Mouse (Mus musculus) liver, embryonic 14.5 days (tissue): ENCODE results near the gene Cplx2.

Experiments
- CTCF ChIP-seq: IDR thresholded peaks from 2 replicates; pipeline ENCODE4 v1.5.1; 2016; ENCODE audit warnings: antibody characterized with exemption, low read depth, control low read depth
- EP300 ChIP-seq: IDR thresholded peaks from 2 replicates; pipeline ENCODE4 v1.6.1; 2016; ENCODE audit warnings: antibody characterized with exemption, low read depth

- TF ChIP-seq CTCF (no peak), EP300 (no peak)
These were observed 55.9 kb downstream of the Cplx2 start for GRCm38 (mm10) chr13:54426781-54427655.
